Mouse (Mus musculus) heart, embryonic 13.5 days (tissue): ENCODE measurements at regions not wholly inside any gene's neighbourhood (a gene's known extent, or its start where the extent isn't known, plus 50 kb on each side); places are given as distances from the start of the nearest gene placed in this dataset.

Experiments
- ATAC-seq: fragments of 200-750 bp; cut with Nextera tagmentation; 2 replicates; pipeline ENCODE4 v1.8.0; 2017; ENCODE audit warnings: moderate TSS enrichment; ENCODE audit not compliant: insufficient number of reproducible peaks, low FRiP score, low TSS enrichment; ENCODE audit errors: extremely low read depth
- H3K27ac ChIP-seq: fragments of 300-500 bp; sonication (generic); replicated peaks from 2 replicates; pipeline ENCODE4 v1.5.1; 2015; ENCODE audit warnings: moderate library complexity, mild to moderate bottlenecking, inconsistent platforms
- H3K27me3 ChIP-seq: fragments of 300-500 bp; sonication (generic); replicated peaks from 2 replicates; pipeline ENCODE4 v1.6.1; 2015; ENCODE audit warnings: mild to moderate bottlenecking, inconsistent platforms
- H3K36me3 ChIP-seq: fragments of 300-500 bp; sonication (generic); 2 replicates; pipeline ENCODE4 v1.6.1; 2015; ENCODE audit warnings: mild to moderate bottlenecking, inconsistent platforms
- H3K4me1 ChIP-seq: fragments of 300-500 bp; sonication (generic); 2 replicates; pipeline ENCODE4 v1.6.1; 2015; ENCODE audit warnings: inconsistent platforms
- H3K4me2 ChIP-seq: fragments of 300-500 bp; sonication (generic); 2 replicates; pipeline ENCODE4 v1.6.1; 2015; ENCODE audit warnings: inconsistent platforms, mild to moderate bottlenecking, moderate library complexity
- H3K4me3 ChIP-seq: fragments of 300-500 bp; sonication (generic); 2 replicates; pipeline ENCODE4 v1.5.1; 2015; ENCODE audit warnings: moderate library complexity, mild to moderate bottlenecking, inconsistent platforms
- H3K9ac ChIP-seq: fragments of 300-500 bp; sonication (generic); 2 replicates; pipeline ENCODE4 v1.6.1; 2015; ENCODE audit warnings: inconsistent platforms, mild to moderate bottlenecking, moderate library complexity
- H3K9me3 ChIP-seq: fragments of 300-500 bp; sonication (generic); 2 replicates; pipeline ENCODE4 v1.6.1; 2016; ENCODE audit warnings: inconsistent platforms
- WGBS: fragments of 180-500 bp; shearing (Covaris S2); methylation state at CpG from one replicate; pipeline ENCODE4 v1.1.7; 2015; ENCODE audit warnings: mixed read lengths; 5-methylcytosine and 5-hydroxymethylcytosine counted together

- peak overlapping the region; percentile 64 for H3K9ac ChIP-seq
- no peaks in the 10 kb centered on the region for H3K36me3 ChIP-seq
- H3K4me3 ChIP-seq, result no peak overlapping the region
- peak overlapping the region; percentile 94 for H3K27ac ChIP-seq
- peak; percentile 78 for ATAC-seq
- H3K4me1 ChIP-seq, result peaks cover 38% of the 10 kb centered on the region
- no peaks in the 10 kb centered on the region for H3K9me3 ChIP-seq
- no peaks in the 10 kb centered on the region for H3K27me3 ChIP-seq
- peak overlapping the region; percentile 45 for H3K4me2 ChIP-seq
- WGBS, result 25% methylated on average over 11 of the region's 11 CpGs
Observed at GRCm38 (mm10) chr10:24479148-24479547, 116.1 kb upstream of the Ccn2 start.

- no peak overlapping the region for H3K27ac ChIP-seq
Observed at GRCm38 (mm10) chr10:24481926-24482612, 113.2 kb upstream of the Ccn2 start.

DNA sequence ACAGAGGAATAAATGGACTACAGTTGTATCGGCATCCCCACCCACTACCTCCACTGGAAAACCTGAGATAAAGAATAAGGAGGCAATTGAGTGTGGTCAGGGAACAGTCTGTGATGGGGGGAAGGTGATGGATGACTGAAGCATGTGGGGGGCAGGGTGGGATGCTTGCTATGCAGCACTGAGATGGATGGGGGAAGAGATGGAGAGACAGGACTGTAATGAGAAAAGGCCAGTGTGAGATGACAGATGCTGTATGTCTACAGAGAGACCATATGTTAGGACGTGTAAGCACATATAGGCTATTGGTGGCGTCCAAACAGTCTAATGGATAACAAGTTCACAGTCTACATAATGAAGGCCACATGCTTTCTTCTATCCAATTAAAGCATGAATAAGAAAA, 112.2 kb upstream of the Ccn2 start:
- no peak for ATAC-seq

More at GRCm38 (mm10) chr10:24481926-24482612, 113.2 kb upstream of the Ccn2 start:
- H3K36me3 ChIP-seq, result no peaks in the 10 kb centered on the region
- H3K9ac ChIP-seq, result no peak overlapping the region
- WGBS, result 80% methylated on average over 9 of the region's 9 CpGs
- H3K4me2 ChIP-seq, result no peak overlapping the region
- H3K4me3 ChIP-seq, result no peak overlapping the region
- H3K9me3 ChIP-seq, result no peaks in the 10 kb centered on the region
- no peak for ATAC-seq
- peaks cover 40% of the 10 kb centered on the region for H3K4me1 ChIP-seq
- H3K27me3 ChIP-seq, result no peaks in the 10 kb centered on the region

DNA sequence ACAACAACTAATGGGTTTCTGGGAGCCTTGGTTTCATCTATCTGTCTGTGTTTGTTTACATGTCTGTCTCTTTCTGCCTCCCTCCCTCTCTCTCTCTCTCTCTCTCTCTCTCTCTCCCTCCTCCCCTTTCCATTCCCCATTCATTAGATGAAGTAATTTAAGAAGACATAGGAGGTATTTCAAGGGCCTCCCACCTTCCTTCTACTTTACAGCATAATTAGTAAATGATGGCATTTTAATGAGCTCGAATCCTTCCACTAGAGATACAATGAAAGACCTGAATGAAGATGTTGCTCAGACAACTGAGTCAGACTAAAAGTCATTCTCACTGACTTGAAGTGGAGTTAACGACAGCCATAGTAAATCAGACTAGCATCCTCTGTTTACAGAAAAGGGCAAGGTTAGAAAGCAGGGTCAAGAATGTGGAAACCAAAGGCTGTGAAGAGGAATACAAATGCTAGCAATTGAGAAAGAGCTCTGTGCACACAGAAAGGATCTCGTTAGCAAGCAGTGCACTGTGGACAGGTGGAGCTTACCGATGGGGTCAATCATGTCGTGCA, 111.1 kb upstream of the Ccn2 start:
- peaks cover 30% of the 10 kb centered on the region for H3K4me1 ChIP-seq
- 63% methylated on average over 5 of the region's 5 CpGs for WGBS
- no peaks in the 10 kb centered on the region for H3K9me3 ChIP-seq
- H3K27me3 ChIP-seq, result no peaks in the 10 kb centered on the region
- no peak overlapping the region for H3K27ac ChIP-seq
- H3K4me2 ChIP-seq, result no peak overlapping the region
- no peak overlapping the region for H3K4me3 ChIP-seq
- H3K9ac ChIP-seq, result no peak overlapping the region
- no peaks in the 10 kb centered on the region for H3K36me3 ChIP-seq
- ATAC-seq, result no peak

More for the DNA sequence above, 112.2 kb upstream of the Ccn2 start:
- 67% methylated on average over 3 of the region's 3 CpGs for WGBS
- Histone ChIP-seq H3K4me3 (no peak overlapping the region), H3K4me2 (no peak overlapping the region), H3K9ac (no peak overlapping the region), H3K27ac (no peak overlapping the region), H3K9me3 (no peaks in the 10 kb centered on the region), H3K36me3 (no peaks in the 10 kb centered on the region), H3K27me3 (no peaks in the 10 kb centered on the region), H3K4me1 (peaks cover 40% of the 10 kb centered on the region)

GRCm38 (mm10) chr10:24485461-24485860, 109.8 kb upstream of the Ccn2 start:
- 58% methylated on average over 5 of the region's 5 CpGs for WGBS
- Histone ChIP-seq H3K27ac (no peak overlapping the region), H3K4me3 (no peak overlapping the region), H3K27me3 (no peaks in the 10 kb centered on the region), H3K36me3 (no peaks in the 10 kb centered on the region), H3K4me2 (no peak overlapping the region), H3K9ac (no peak overlapping the region), H3K9me3 (no peaks in the 10 kb centered on the region), H3K4me1 (peaks cover 18% of the 10 kb centered on the region)
- ATAC-seq, result no peak

GRCm38 (mm10) chr10:24486224-24486623, 109.0 kb upstream of the Ccn2 start:
- no peaks in the 10 kb centered on the region for H3K36me3 ChIP-seq
- H3K4me1 ChIP-seq, result peaks cover 18% of the 10 kb centered on the region
- H3K4me2 ChIP-seq, result no peak overlapping the region
- H3K9ac ChIP-seq, result no peak overlapping the region
- WGBS, result 71% methylated on average over 1 of the region's 1 CpGs
- ATAC-seq, result no peak
- H3K4me3 ChIP-seq, result no peak overlapping the region
- H3K9me3 ChIP-seq, result no peaks in the 10 kb centered on the region
- H3K27ac ChIP-seq, result no peak overlapping the region
- no peaks in the 10 kb centered on the region for H3K27me3 ChIP-seq

GRCm38 (mm10) chr10:24487915-24488314, 107.3 kb upstream of the Ccn2 start:
- no peaks in the 10 kb centered on the region for H3K36me3 ChIP-seq
- H3K9me3 ChIP-seq, result no peaks in the 10 kb centered on the region
- H3K4me2 ChIP-seq, result no peak overlapping the region
- H3K4me3 ChIP-seq, result no peak overlapping the region
- WGBS, result 57% methylated on average over 3 of the region's 3 CpGs
- ATAC-seq, result no peak
- H3K9ac ChIP-seq, result no peak overlapping the region
- peaks cover 16% of the 10 kb centered on the region for H3K4me1 ChIP-seq
- no peaks in the 10 kb centered on the region for H3K27me3 ChIP-seq
- H3K27ac ChIP-seq, result no peak overlapping the region

GRCm38 (mm10) chr10:24490432-24490831, 104.8 kb upstream of the Ccn2 start:
- H3K4me1 ChIP-seq, result peaks cover 26% of the 10 kb centered on the region
- no peak overlapping the region for H3K4me3 ChIP-seq
- no peak overlapping the region for H3K4me2 ChIP-seq
- H3K9me3 ChIP-seq, result no peaks in the 10 kb centered on the region
- no peak overlapping the region for H3K9ac ChIP-seq
- 70% methylated on average over 2 of the region's 2 CpGs for WGBS
- no peaks in the 10 kb centered on the region for H3K27me3 ChIP-seq
- H3K36me3 ChIP-seq, result no peaks in the 10 kb centered on the region
- ATAC-seq, result no peak
- no peak overlapping the region for H3K27ac ChIP-seq

- Histone ChIP-seq H3K27ac (no peak overlapping the region), H3K36me3 (no peaks in the 10 kb centered on the region), H3K9ac (no peak overlapping the region), H3K4me1 (peaks cover 24% of the 10 kb centered on the region), H3K4me3 (no peak overlapping the region), H3K27me3 (no peaks in the 10 kb centered on the region), H3K4me2 (no peak overlapping the region), H3K9me3 (no peaks in the 10 kb centered on the region)
- 78% methylated on average over 3 of the region's 3 CpGs for WGBS
- ATAC-seq, result no peak
Observed at GRCm38 (mm10) chr10:24491848-24492247, 103.4 kb upstream of the Ccn2 start.

GRCm38 (mm10) chr10:24493392-24493791, 101.8 kb upstream of the Ccn2 start:
- WGBS, result 21% methylated on average over 4 of the region's 4 CpGs
- H3K27ac ChIP-seq, result peak overlapping the region; percentile 94
- H3K4me3 ChIP-seq, result no peak overlapping the region
- peak overlapping the region; percentile 76 for H3K9ac ChIP-seq
- peaks cover 24% of the 10 kb centered on the region for H3K4me1 ChIP-seq
- no peaks in the 10 kb centered on the region for H3K36me3 ChIP-seq
- no peaks in the 10 kb centered on the region for H3K27me3 ChIP-seq
- peak overlapping the region; percentile 43 for H3K4me2 ChIP-seq
- no peak for ATAC-seq
- H3K9me3 ChIP-seq, result no peaks in the 10 kb centered on the region

- H3K27me3 ChIP-seq, result no peaks in the 10 kb centered on the region
- H3K9ac ChIP-seq, result peak overlapping the region; percentile 64; the same call in 1 of the 2 replicates
- 11% methylated on average over 6 of the region's 6 CpGs for WGBS
- no peaks in the 10 kb centered on the region for H3K36me3 ChIP-seq
- H3K4me3 ChIP-seq, result no peak overlapping the region
- peak overlapping the region; percentile 94 for H3K27ac ChIP-seq
- H3K4me1 ChIP-seq, result peaks cover 24% of the 10 kb centered on the region
- H3K9me3 ChIP-seq, result no peaks in the 10 kb centered on the region
- peak overlapping the region; percentile 43 for H3K4me2 ChIP-seq
- peak; percentile 61; the same call in 1 of the 2 replicates for ATAC-seq
Observed at GRCm38 (mm10) chr10:24493936-24494335, 101.3 kb upstream of the Ccn2 start.
